Mouse (Mus musculus) Patski (cell line): ENCODE results near the gene Unc45b. TPM values are rescaled to one million over a fixed set of nuclear protein-coding genes. Genes with fewer than 3 reads are reported as not detected.
A peak's percentile ranks its signal among the peaks of the same experiment; 100 is the strongest.

Source experiments
- ATAC-seq: fragments of 100-300 bp; one replicate; pipeline ENCODE4 v1.8.0; 2021
- CTCF ChIA-PET: fragments of 350-600 bp; sonication (Branson Sonifier 250); formaldehyde crosslinking; loops from one replicate; lab custom pipeline; 2022; ENCODE audit warnings: inconsistent platforms; lab: Charles Lee
- POLR2A ChIA-PET: fragments of 350-600 bp; sonication (Branson Sonifier 250); formaldehyde crosslinking; loops from one replicate; lab custom pipeline; 2022; ENCODE audit warnings: antibody characterized with exemption, inconsistent platforms; lab: Charles Lee
- DNase-seq: peaks from one replicate; pipeline ENCODE4 v3.0.0-alpha.2; 2011; ENCODE audit warnings: low read depth, low spot score
- H3K27me3 ChIP-seq: fragments of 371-371 bp; one replicate; pipeline ENCODE4 v1.5.1; 2021
- CTCF ChIP-seq: fragments of 100-300 bp; IDR thresholded peaks from one replicate; pipeline ENCODE4 v1.5.1; 2021
- in situ Hi-C: fragments of 300-500 bp; cut with MboI; formaldehyde crosslinking; loops from 3 replicates; pipeline ENCODE4 v1.11.1; 2018; ENCODE audit warnings: low pct_unique_long_range_greater_than_20kb, mixed read lengths
- polyA plus RNA-seq: library from polyadenylated mRNA; unstranded; gene quantifications from one replicate; pipeline ENCODE4 v1.2.3, GENCODE M21; 2021

Gene Unc45b
- polyA plus RNA-seq, 1 experiment from 2014 or later, result not detected

DNA sequence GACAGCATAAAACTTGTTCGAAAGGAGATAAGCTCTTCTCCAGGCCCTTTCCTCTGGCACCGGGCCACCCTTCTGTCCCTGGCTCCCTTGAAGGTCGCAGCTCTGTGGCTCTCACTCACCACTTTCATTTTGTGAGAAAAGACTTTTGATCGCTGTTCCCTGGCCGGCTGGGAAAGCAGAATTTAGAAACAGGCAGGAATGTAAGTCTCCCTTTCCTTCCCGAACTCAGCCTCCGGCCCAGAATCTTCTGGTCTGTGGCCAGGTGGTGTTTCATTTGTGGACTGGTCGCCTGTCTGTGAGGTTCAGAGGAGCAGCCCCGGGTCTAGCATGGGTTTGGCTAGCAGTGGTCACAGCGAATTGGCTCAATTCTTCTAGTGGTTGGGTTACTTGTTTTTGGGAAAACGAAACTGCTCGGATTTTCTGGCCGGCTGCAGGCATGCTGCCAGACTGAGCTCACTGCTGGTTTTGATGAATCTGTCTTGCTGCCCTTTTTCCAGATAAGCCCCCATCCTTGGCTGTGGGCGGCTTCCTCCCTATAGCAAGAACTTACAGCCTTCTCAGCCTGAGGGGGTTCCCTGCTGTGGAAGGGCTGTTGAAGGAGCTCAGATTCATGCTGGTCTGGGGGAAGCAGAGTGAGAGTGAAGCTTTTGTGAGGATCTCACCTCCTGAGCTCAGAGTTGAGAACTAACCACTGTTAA is 81.3 kb downstream of the Unc45b start, which contains the start of gene Slfn9:
Gene Slfn9 (minus strand): TSS at position 362 of the 698 bp plus-strand sequence.
- TF ChIP-seq CTCF, result no peak
- in situ Hi-C loops, result no loop called here
- ChIA-PET CTCF (no interaction called here), POLR2A (no interaction called here)
- DNase-seq (no peak), ATAC-seq (peak; percentile 44)
- H3K27me3 ChIP-seq, result no peaks in the 10 kb centered on the region

Other genes starting within 250 kb of the Unc45b start
- gene Cct6b, start 146.2 kb upstream of the Unc45b start, polyA plus RNA-seq, result 0.47 TPM
- 21.0 TPM for gene Zfp830, start 146.2 kb upstream of the Unc45b start, polyA plus RNA-seq
- 29.5 TPM for gene Lig3, start 129.4 kb upstream of the Unc45b start, polyA plus RNA-seq
- gene Rffl, start 39.3 kb upstream of the Unc45b start, polyA plus RNA-seq, result 12.7 TPM
- 20.3 TPM for gene Rad51d, start 19.9 kb upstream of the Unc45b start, polyA plus RNA-seq
- 0.03 TPM for gene Fndc8, start 18.4 kb upstream of the Unc45b start, polyA plus RNA-seq
- gene Nle1, start 2.1 kb upstream of the Unc45b start, polyA plus RNA-seq, result 20.4 TPM
- not detected for gene Slfn5, start 40.8 kb downstream of the Unc45b start, polyA plus RNA-seq
- 5.4 TPM for gene Slfn9, start 81.3 kb downstream of the Unc45b start, polyA plus RNA-seq
- gene Slfn8, start 110.3 kb downstream of the Unc45b start, polyA plus RNA-seq, result 0.92 TPM
- gene Slfn2, start 154.6 kb downstream of the Unc45b start, polyA plus RNA-seq, result 0.10 TPM
- not detected for gene Slfn1, start 206.3 kb downstream of the Unc45b start, polyA plus RNA-seq